Mouse (Mus musculus) MEL (cell line): ENCODE measurements around the gene Ccdc183.

Source experiments
- CTCF ChIP-seq, 3 experiments: IDR thresholded peaks in 2 of 3; conservative IDR thresholded peaks in 1 of 3; 2 replicates each; pipeline ENCODE4 v1.5.1; 2011 to 2012; ENCODE audit warnings: low read length in 3 of 3, low read depth in 2 of 3, mild to moderate bottlenecking in 2 of 3, improper control_type of control experiment in 1 of 3, inconsistent platforms in 1 of 3, mixed read lengths in 1 of 3, moderate library complexity in 1 of 3; ENCODE audit not compliant: control insufficient read depth in 1 of 3, insufficient read depth in 1 of 3, poor library complexity in 1 of 3, severe bottlenecking in 1 of 3
- ELF1 ChIP-seq: IDR thresholded peaks from 2 replicates; pipeline ENCODE4 v1.6.1; 2014; ENCODE audit warnings: low read depth, mild to moderate bottlenecking, inconsistent platforms, low read length, improper control_type of control experiment, moderate library complexity
- MAZ ChIP-seq: IDR thresholded peaks from 2 replicates; pipeline ENCODE4 v1.6.1; 2012; ENCODE audit warnings: low read depth, mild to moderate bottlenecking, inconsistent platforms, low read length, improper control_type of control experiment
- MYB ChIP-seq: IDR thresholded peaks from 2 replicates; pipeline ENCODE4 v1.6.1; 2011; ENCODE audit warnings: mild to moderate bottlenecking, low read depth, low read length, improper control_type of control experiment
- NELFE ChIP-seq: IDR thresholded peaks from 2 replicates; pipeline ENCODE4 v1.6.1; 2011; ENCODE audit warnings: low read depth, low read length, improper control_type of control experiment
- ZMIZ1 ChIP-seq: IDR thresholded peaks from 2 replicates; pipeline ENCODE4 v1.6.1; 2012; ENCODE audit warnings: low read depth, mild to moderate bottlenecking, inconsistent platforms, low read length, improper control_type of control experiment, moderate library complexity

DNA sequence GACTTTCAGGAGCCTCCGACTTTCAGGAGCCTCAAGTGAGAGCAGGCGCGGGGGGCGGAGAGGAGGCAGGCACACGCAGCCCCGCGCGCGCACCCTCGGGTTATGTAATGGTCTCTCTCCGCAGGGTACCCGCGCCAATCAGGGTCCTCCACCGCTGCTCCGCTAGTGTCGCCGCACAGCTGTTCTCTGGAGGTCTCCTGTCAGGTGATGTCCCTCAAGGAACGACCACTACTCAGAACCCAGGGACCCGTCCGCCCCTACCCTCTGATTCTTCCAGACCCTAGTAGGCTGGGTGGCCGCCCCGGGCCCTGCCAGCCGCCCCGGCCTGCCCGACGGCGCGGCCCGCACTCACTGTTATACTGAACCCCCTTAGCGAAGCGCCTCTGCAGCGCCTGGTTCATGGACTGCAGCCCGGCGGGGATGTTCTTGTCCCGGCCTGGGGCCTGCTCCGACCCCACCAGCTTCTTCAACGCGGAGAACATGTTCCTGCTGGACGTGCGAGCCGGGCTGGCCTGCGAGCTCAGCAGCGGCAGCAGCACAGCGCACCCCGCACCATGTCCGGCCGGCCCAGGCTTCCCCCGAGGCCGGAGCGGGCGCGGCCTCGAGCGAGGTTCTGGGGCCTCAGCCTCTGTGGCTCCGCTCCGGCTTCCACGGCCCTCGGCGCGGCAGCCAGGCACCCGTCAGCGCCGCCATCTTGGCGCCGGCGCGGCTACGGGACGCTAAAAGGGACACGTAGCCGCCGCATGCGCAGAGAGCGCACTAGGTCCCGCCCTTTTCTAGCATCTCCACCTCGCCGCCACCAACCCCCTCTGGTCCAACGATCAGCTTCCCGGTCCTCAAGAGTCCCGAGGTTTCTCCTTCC lies 9.5 kb downstream of the Ccdc183 start, which contains the start of gene Rabl6:
- no peak for TF ChIP-seq CTCF (IDR thresholded peaks at IDR 0.05 in 2 of 3, conservative IDR thresholded peaks at IDR 0.05 in 1 of 3; ENCODE audit: control insufficient read depth in 1 of 3, insufficient read depth in 1 of 3, low read depth in 2 of 3, low read length in 3 of 3, poor library complexity in 1 of 3, severe bottlenecking in 1 of 3)
- peak; percentile 51; the same call in 1 of the 2 replicates for TF ChIP-seq ELF1
- TF ChIP-seq NELFE = peak; percentile 93
- peak; percentile 52; the same call in 1 of the 2 replicates for TF ChIP-seq MAZ
- peak; percentile 90 for TF ChIP-seq ZMIZ1
- TF ChIP-seq MYB = no peak
